Mouse (Mus musculus) olfactory bulb, adult 2 months (tissue): Measurements from ENCODE around the gene Syk. TPM values are rescaled to one million over a fixed set of nuclear protein-coding genes. Genes with fewer than 3 reads are reported as not detected.

Source experiments
- H3K27ac ChIP-seq: fragments of 200-500 bp; 2 replicates; pipeline ENCODE4 v1.5.1; 2012; ENCODE audit warnings: low read depth, low read length; ENCODE audit not compliant: insufficient read depth
- H3K4me1 ChIP-seq: fragments of 200-500 bp; 2 replicates; pipeline ENCODE4 v1.6.1; 2012; ENCODE audit warnings: low read length; ENCODE audit not compliant: control insufficient read depth, insufficient read depth
- H3K4me3 ChIP-seq: fragments of 200-500 bp; 2 replicates; pipeline ENCODE4 v1.5.1; 2012; ENCODE audit warnings: mild to moderate bottlenecking, low read depth, low read length, moderate library complexity; ENCODE audit not compliant: insufficient read depth
- CTCF ChIP-seq: fragments of 200-500 bp; IDR thresholded peaks from 2 replicates; pipeline ENCODE4 v1.5.1; 2012; ENCODE audit warnings: low read depth, mild to moderate bottlenecking, low read length, moderate library complexity; ENCODE audit not compliant: insufficient read depth
- POLR2A ChIP-seq: fragments of 200-500 bp; IDR thresholded peaks from 2 replicates; pipeline ENCODE4 v1.6.1; 2012; ENCODE audit warnings: mild to moderate bottlenecking, low read depth, low read length, moderate library complexity; ENCODE audit not compliant: insufficient read depth
- WGBS: fragments of 180-500 bp; shearing (Covaris S2); methylation state at CpG from one replicate; pipeline ENCODE4 v1.1.7; 2018; 5-methylcytosine and 5-hydroxymethylcytosine counted together
- polyA plus RNA-seq: library from polyadenylated mRNA; stranded (reverse); fragments of >200 nt; gene quantifications from 2 replicates; pipeline ENCODE4 v1.2.4, GENCODE M21; 2012; ENCODE audit warnings: low replicate concordance; ENCODE audit not compliant: missing spikeins, insufficient read depth, insufficient read length

Gene Syk
- polyA plus RNA-seq, 1 experiment: not detected

GRCm38 (mm10) chr13:52605006-52605405 is 22.0 kb downstream of the Syk start:
- 92% methylated on average over 3 of the region's 3 CpGs for WGBS
- Histone ChIP-seq H3K4me3 (no peak overlapping the region), H3K4me1 (no peaks in the 10 kb centered on the region), H3K27ac (no peak overlapping the region)
- TF ChIP-seq POLR2A: no peak
- TF ChIP-seq CTCF: no peak

DNA sequence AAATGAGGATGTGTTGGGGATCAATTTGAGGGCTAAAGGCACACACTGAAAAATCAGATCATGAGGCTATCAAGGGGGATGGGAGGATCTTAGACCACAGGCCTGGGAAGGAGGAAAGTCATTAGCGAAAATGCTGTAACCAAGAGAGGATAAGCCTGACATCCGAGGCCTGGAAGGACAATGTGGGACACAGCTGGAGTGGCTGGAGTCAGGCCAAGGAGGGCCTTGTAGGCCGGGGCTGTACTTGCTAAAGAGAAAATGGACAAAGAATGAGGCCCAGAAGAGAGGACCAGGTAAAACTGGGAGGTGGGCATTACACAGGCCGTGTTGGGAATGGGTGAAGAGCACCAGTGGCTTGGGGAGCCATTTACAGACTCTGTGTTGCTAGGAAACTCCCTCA is 22.9 kb downstream of the Syk start:
- TF ChIP-seq POLR2A: no peak
- H3K4me1 ChIP-seq: no peaks in the 10 kb centered on the region
- 72% methylated on average over 4 of the region's 4 CpGs for WGBS
- no peak overlapping the region for H3K4me3 ChIP-seq
- no peak overlapping the region for H3K27ac ChIP-seq

GRCm38 (mm10) chr13:52606656-52607275 is 23.8 kb downstream of the Syk start:
- WGBS: 92% methylated on average over 3 of the region's 3 CpGs
- TF ChIP-seq POLR2A (no peak), CTCF (no peak)
- Histone ChIP-seq H3K4me1 (no peaks in the 10 kb centered on the region), H3K27ac (no peak overlapping the region), H3K4me3 (no peak overlapping the region)

DNA sequence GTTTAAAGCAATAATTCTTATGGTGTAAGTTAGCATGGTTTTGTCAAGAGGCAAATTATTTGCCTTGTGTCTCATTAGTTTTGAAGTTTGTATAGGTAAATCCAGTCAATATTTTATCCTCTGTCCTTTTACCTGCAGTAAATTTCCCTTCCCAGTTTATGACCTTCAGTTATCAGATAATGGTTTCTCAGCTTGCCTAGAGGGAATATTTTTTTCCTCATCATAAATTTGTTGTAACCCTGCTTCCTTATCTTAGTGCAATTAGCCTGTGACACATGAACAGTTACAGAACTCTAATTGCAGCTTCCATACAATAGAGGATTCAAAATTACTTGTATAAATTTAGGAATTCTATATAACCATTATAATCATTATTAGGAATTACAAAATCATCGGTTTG is 25.0 kb downstream of the Syk start:
- 52% methylated on average over 1 of the region's 1 CpGs for WGBS
- no peaks in the 10 kb centered on the region for H3K4me1 ChIP-seq
- H3K27ac ChIP-seq: no peak overlapping the region
- no peak overlapping the region for H3K4me3 ChIP-seq
- no peak for TF ChIP-seq POLR2A
- TF ChIP-seq CTCF: no peak

DNA sequence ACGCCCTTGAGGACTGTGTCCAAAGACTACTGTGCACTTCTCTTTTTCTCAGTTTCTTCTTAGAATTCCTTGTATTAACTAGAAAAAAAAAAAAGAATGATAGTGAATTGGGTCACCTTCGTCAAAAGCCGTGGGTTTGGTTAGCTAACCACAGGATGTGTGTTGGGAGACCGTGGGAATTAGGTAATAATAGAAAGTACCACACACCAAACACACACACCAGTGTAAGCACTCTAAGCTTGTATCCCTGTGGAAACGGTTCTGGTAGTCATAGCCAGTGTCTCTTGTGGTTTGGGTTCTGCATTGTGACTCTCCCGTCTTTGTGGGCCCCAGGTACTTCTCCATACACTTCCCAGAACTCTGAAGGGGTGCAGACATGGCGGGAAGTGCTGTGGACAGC is 27.5 kb downstream of the Syk start:
- no peaks in the 10 kb centered on the region for H3K4me1 ChIP-seq
- 92% methylated on average over 7 of the region's 7 CpGs for WGBS
- no peak overlapping the region for H3K27ac ChIP-seq
- no peak overlapping the region for H3K4me3 ChIP-seq
- no peak for TF ChIP-seq CTCF
- no peak for TF ChIP-seq POLR2A

- Histone ChIP-seq H3K4me1 (no peaks in the 10 kb centered on the region), H3K27ac (no peak overlapping the region), H3K4me3 (no peak overlapping the region)
- TF ChIP-seq CTCF: no peak
- no peak for TF ChIP-seq POLR2A
- 90% methylated on average over 3 of the region's 3 CpGs for WGBS
These were observed 30.3 kb downstream of the Syk start for GRCm38 (mm10) chr13:52613266-52613665.

DNA sequence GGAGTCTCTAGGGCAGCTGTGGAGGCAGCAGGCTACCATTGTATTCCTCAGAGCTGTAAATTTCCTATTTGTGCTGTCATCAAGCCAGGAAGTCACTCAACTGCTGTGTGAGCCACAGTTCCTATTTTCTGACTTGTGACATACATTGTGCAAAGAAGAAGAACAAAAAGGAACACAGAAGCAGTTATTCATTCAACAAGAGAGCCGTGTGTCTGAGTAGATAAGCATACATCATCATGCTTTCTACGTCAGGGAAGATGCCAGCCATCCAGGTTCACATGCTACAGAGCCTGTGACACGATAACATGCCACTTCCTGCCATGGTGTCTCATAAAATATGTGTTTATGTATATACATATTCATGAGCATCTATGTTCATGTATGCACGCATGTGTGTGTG is 32.1 kb downstream of the Syk start:
- WGBS: 91% methylated on average over 4 of the region's 4 CpGs
- no peak overlapping the region for H3K27ac ChIP-seq
- TF ChIP-seq CTCF (no peak), POLR2A (no peak)

DNA sequence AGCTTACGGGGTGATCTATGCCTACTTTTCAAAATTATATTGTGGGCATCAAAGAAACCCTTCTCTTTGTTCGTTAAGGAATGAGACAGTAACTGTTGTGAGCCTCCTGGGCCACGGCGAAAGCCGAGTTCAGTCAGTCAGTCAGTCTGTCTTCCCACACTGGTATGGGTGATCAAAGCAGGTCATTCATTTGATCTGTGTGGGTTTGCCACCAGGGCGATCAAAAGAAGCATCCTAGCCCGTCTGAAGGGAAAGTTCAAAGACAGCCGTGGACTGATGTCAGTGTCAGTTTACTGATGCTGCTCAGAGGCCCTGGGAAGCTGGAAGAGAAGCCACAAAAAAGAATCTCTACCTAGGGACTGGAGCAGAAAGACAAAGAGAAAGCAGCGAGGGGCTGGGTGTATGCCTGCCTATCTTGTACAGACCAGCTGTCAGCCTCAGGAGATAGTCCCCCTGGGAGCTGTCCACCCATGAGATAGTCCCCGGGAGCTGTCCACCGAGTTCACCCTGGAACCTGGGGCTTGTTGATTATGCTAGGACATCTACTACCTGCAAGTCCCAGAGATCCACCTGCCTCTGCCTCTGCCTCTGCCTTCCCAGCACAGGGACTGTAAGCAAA is 34.2 kb downstream of the Syk start:
- WGBS: 83% methylated on average over 11 of the region's 11 CpGs
- Histone ChIP-seq H3K4me3 (no peak overlapping the region), H3K4me1 (no peaks in the 10 kb centered on the region), H3K27ac (no peak overlapping the region)
- TF ChIP-seq POLR2A (no peak), CTCF (no peak)

More for the DNA sequence above, 32.1 kb downstream of the Syk start:
- Histone ChIP-seq H3K4me3 (no peak overlapping the region), H3K4me1 (no peaks in the 10 kb centered on the region)

GRCm38 (mm10) chr13:52618592-52618991 is 35.6 kb downstream of the Syk start:
- H3K27ac ChIP-seq: no peak overlapping the region
- 70% methylated on average over 4 of the region's 4 CpGs for WGBS
- H3K4me1 ChIP-seq: no peaks in the 10 kb centered on the region
- H3K4me3 ChIP-seq: no peak overlapping the region
- TF ChIP-seq CTCF (no peak), POLR2A (no peak)
